Mouse (Mus musculus) testis, postnatal 14 days (tissue): Measurements from ENCODE around the gene Galntl6.
A peak's percentile ranks its signal among the peaks of the same experiment; 100 is the strongest.

Source experiments
- DNase-seq: peaks from one replicate; pipeline ENCODE4 v3.0.0; 2021; ENCODE audit warnings: low spot score

Gene Galntl6

DNA sequence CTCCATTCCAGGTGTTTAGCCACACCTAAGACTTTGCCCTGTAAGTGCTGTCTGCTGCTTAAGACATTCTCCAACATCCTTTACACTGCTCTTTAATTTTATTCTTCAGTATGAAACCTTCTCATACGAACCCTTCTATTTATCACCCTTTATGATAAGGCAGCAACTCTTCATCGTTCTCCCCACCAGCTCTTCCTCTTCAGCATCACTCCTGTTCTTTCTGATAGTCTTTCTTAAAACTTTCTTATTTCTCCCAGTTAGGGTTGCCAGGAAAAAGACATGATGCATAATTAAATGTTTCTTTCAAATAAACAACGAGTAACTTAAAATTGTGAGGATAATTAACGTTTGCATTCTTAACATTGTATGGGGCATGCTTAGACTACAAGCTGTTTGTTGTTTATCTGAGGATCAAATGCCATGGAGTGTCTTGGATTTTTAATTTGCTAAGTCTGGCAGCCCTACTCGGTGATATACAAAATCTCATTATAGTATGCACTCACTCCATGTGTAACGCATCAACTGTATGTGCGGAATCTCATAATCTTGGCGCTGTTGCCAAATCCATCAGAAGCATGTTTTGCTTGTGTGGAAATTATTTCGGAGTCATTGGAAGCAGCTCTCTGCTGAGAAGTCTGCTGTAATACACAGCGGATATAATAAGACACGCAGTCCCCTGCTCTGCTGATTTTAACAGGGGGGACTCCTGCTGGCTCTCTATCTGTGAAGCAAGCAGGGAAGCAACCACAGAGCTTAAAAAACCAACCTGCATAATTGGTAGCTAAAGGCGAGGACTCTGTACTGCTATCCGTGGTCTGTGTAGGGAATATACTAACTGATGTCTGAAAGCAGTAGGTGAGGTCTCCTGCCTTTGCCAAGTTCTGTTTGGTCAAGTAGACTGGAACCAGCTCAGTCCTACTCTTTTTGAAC lies 1069.7 kb downstream of the Galntl6 start:
- DNase-seq = no peak

DNA sequence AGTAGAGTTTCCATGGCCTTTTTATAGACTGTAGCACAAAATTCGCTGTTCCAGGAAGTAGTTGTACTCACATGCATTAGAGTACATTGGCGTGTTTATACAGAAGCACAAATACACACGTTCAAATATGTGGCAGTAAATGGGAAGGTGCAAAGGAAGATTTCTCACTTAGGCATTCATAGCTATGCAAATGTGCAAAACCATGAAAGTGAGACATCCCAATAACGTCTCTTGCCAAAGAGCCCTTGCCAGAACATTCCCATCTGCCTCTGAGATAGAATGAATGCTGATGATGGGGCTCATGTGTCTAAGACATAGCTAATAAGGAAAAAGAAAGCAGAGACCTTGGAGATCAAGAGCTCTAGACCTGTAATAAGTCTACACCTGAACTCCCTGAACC lies 1071.0 kb downstream of the Galntl6 start:
- no peak for DNase-seq

DNA sequence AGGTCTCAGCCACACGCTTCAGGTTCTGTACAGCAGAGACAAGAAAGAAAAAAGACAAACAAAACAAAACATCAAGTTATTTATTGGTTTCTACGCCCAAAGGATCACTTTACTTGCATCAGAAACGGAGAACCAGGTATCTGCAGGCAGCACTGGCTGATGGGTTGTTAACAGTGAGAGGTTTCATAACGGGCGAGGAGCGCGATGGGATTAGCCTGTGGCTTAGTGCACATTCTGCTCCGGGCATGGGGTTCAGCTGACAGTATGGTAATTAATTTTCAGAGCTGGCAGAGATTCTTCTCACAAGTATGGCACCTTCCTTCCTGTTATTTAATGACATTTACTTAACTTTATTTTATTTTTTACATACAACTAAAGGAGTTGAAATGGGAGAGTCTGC lies 1075.1 kb downstream of the Galntl6 start:
- no peak for DNase-seq

DNA sequence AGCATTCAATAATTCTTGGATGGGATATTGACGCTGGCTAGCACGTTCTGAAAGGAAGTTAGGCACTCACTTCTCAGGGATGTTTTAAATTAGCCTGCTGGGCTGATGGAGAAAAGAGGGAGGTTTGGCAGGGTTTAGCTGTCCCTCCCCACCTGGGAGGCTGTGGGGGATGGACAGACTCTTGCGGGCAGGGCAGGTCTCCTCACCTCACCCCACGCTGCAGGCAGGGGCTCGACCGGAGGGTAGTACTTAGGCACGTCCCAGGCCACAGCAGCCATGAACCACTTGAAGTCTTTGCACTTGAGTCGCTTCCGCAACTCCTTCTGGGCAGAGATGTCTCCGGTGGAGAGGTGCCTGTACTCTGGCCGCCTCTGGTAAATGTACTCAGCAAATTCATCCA lies 1075.5 kb downstream of the Galntl6 start:
- no peak for DNase-seq

DNA sequence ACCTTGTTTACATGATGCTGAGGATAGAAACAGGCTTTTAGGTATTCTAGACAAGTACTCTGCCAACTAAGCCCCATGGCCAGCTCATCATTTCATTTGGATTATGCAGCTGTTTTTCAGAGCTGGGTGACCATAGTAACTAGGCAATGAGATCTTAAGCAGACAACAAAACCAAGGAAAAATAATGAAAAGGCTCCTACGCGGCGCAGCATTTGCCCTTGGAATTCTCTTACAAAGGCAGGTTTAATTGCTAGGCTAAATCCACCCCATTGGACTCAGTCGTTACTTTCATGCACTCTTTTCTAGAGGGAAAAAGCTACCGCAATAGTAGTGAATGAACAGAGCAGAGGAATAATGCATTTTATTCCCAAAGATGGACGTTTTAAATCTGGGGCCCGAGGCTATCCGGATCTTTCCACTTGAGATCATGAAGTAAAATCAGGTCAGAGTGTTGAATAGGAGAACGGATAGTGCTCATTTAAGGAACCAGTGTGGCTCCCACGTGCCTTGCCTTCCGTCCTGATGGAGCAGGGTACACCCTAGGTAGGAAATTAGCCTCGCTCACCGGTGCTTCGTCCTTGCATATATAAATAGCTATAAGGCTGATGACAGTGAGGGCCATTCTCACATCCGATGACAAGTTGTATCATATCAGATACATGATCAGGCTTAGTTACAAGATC lies 1076.1 kb downstream of the Galntl6 start:
- no peak for DNase-seq

DNA sequence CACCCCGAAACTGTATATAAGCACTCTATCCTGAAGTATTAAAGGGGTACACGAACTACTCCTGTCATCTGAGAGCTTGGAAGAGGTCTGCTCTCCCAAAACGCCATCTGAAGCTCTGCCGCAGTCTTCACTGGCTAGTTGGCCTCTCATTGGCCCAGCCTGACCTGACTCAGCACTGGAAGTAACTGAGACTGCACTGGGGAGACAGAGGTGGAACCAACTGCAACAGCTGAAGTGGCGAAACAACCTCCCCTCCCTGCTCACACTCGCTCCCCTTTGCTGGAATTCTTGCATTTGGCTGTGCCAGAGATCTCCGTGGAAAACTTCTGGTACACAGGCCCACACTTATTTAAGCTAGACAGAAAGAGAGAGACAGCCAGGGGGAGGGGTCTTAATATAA lies 1089.3 kb downstream of the Galntl6 start:
- no peak for DNase-seq

DNA sequence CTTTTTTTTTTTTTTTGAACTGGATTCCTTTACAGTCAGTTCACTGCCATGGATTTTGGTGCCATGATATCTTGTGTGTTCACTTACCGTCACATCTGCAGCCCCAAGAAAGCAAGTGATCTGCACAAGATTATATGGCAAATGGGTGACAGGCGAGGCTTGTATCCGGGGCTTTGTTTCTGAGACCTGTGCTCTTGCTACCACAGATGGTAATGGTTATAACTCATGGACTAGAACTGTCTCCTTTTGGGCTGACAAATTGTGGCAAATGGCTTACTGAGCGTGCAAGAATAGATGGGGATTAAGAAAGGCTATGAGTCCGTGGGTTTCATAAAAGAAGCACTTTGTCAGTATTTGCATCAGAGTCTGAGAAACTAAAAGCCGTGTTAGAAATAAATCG lies 1096.4 kb downstream of the Galntl6 start:
- no peak for DNase-seq

DNA sequence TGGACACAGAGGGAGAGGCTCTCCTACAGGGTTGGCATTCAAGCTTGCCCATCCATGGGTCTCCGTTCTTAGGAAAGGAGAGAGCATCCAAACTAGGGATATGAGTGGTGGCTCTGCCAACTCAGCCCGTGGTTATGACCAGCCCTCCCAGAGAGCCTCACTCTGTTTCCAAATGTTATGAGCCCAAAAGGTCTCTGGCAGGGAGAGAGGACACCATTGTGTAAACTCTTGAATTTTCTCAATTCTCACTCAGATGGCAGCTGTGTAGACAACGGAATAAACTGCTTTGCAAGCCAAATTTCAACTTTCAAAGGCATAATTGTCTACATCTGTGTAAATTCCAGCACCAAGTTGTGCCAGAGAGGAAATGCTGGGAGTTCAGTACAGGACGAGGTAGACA lies 1105.4 kb downstream of the Galntl6 start:
- no peak for DNase-seq

DNA sequence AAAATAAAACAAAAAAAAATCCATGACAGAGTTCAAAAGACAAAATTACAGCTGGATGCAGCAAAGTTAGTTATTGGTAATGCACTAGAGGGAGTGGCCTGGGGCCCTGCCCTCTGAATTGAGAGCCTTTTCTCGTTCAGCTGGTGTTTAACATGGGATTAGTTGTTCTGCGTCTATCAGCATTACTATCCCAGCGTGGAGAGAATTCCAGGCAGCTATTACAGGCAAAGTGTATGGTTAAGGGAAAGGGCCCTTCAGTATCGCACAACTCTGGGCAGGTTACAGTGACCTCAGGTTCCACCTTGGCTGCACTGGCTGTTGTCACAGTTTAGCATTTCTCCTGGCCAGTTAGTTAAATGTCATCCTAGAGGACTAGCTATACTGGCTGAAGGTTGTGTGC lies 1107.3 kb downstream of the Galntl6 start:
- DNase-seq = no peak

DNA sequence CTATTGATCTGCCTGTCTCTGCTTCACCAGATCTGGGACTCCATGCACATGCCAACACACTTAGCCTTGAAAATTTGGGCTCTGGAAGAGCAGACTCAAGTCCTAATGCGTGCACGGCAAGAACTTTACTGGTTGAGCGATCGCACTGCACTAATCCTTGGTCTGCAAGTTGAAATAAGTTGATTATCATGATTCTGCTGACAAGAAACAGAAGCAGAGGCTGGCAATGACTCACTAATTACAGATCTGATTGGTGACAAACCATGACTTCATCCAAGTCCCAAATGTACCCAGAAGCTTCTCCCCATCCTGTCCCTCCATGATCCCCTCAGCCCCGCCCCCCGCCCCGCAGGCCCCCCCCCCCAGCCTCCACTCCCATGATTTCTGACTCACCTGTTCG lies 1108.6 kb downstream of the Galntl6 start:
- no peak for DNase-seq

DNA sequence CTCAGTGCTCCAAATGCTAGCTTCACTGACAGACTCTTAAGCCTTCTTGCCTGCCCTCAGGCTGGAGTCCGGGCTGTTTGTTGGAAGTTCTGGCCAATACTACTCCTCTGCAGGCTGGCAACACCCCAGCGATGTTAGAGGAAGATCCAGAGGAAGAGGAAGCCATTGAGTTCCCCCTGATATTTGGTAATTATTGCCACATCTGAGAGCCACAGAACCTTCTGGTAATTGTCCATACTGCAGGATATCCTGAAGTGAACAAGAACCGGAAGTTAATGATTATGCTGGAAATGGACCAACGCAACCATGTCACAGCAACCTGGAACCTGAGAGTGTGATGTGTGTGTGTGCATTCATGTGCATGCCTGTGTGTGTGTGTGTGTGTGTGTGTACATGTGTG lies 1111.2 kb downstream of the Galntl6 start:
- no peak for DNase-seq

DNA sequence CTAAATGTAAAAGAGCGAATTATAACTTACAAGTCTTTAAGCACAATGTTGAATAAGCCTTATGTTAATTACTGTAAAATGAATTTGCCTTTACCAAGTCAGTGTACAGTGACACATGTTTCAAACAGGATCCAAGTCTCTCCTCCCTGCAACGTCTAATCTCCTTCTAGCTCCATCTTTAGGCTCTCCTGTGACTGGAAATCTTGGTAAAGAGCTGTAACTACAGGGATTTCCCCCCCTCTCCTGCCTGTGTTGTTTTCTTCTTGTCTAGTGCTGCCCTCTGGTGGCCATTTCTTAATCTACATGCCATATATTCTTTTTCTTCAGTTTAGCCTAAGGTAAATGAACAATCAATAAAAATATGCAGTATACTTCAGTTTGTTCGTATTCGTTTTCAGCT lies 1112.1 kb downstream of the Galntl6 start:
- DNase-seq = peak; percentile 51

DNA sequence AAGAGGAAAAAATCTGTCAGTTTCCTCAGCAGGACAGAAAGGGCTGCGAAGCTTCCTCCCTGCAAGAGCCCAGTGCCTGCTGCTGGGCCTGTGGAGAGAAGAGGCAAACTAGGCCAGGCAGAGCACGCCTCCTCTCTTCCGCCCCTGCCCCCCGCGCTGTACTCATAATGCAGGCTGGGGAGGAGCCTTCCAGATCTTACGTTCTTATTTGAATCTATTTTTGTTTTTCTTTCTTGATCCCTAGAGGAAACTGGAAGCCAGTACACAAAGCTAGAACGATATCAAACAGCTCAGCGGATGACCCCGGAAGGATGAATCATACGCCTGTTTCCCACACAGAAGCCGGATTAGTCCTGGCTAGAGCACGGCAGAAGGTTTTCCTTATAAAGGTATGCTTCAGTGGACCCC lies 1112.6 kb downstream of the Galntl6 start:
- peak; percentile 9 for DNase-seq

DNA sequence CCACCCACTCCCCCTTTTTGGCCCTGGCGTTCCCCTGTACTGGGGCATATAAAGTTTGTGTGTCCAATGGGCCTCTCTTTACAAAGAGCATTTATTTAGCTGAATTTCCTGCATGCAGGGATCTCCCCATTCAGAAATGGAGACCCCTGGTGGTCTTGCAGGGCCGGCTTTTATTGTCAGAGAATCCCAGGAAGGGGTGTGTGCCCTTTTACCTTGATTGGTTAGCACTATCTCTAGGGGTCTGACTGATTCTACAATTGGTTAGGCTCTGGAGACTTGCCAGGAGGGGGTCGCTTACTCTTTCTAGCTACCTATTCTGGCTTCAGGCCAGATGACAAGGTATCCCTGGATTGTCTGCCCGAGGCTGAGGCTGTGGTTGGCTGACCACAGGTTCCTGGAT lies 1119.0 kb downstream of the Galntl6 start:
- no peak for DNase-seq

DNA sequence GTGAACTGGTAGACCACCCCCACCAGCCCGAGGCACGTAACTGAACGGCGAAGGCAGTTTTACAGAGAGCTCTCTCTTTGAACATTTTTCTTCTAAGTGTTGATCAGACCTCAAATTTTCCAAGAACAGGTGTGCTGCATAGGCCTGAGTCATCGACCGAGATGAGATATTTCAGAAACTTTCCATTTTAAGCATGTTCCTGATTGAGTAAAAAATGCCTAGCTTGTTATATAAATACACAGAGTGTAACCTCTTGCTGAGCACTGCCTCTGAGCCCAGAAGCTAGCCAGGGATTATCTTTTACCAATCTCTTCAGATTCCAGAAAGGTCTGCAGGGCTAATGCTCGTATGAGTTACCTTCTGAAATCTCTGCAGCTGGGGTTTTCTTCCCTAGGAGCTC lies 1120.2 kb downstream of the Galntl6 start:
- no peak for DNase-seq

DNA sequence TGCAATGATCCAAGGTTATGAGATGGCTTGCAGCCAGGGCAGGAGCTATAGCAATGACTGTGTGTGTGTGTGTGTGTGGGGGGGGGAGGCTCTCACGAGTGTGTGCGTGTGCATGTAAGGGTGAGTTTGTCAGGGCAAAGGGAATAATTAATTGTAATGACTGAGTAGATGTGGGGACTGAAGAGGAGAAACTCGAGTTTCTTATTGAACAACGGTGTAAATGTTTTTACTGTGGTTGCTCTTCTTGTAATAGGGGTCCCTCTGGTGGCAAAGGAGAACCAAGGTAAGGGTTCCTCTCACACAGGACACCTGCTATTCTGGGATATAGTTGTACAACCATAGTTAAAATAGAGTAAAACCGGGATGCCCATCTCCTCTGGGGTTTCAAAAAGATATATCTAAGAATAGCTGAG lies 1121.1 kb downstream of the Galntl6 start:
- no peak for DNase-seq

DNA sequence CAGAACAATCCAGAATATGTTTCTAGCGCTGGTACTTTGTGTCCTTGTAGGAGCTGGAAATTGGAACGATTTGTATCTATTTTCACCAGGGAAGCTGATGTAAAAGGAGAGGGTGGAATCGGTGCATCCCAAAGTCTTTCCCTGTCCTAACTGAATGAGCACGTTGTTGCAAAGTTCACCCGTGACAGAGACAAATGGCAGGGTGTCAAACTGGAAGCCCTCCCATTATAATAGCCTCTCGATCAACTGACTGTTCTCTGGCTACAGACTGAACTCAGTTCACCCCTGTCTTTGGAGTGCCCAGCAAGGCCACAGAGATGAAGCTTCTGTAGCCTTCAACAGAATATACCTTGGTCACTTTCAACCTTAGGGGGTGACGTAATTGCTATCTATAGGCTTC lies 1132.9 kb downstream of the Galntl6 start:
- peak; percentile 41 for DNase-seq

DNA sequence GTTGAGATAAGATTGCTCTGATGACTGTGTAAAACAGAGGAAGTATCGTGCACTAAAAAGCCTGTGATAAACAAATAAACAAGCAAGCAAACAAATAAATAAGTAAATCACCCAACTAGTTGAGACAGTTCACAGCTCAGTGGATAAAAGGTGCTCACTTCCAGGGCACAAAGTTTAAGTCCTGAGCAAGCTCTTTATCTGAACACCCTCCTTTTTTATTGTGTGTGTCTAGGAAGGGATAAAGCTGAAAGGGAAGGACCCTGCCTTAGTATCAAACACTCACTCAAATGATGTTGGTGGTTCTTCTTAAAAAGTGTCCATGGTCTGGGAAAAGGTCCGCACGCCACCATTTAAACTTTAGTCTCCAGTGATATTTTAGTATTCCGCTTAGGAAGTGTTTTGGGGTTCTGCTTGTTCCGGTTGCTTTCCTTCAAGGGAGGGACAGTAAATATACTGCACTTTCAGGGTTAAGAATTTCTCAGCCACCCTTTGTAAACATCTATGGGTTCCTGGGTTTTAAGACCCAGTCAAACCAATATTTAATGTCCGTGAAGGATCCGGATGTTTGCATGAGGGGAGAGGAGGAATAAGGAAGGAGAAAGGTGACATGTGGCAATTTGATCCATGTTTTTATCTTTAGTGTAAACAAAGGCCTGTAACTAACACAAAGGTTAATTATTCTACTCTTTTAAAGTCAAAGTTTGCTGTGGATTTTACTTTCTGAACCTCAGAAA lies 1134.3 kb downstream of the Galntl6 start:
- DNase-seq = no peak

DNA sequence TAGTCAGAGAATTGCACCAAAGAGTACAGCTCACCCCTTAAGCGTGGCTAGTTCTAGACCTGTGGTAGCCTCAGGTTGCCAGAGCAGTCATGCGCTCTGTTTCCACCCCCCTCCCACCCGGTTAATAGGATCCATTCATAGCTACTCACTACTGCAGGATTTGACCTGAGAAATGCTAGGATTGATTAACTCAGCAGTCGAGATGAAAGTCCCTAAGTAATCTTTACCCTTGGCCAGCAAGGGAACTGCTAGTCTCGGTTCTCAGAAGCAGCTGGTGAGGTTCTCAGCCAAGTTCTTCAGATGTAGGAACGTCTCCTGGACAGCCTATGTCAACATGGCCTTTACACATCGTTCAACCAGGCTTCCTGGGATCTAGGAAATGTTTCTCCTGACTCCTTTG lies 1135.7 kb downstream of the Galntl6 start:
- no peak for DNase-seq

DNA sequence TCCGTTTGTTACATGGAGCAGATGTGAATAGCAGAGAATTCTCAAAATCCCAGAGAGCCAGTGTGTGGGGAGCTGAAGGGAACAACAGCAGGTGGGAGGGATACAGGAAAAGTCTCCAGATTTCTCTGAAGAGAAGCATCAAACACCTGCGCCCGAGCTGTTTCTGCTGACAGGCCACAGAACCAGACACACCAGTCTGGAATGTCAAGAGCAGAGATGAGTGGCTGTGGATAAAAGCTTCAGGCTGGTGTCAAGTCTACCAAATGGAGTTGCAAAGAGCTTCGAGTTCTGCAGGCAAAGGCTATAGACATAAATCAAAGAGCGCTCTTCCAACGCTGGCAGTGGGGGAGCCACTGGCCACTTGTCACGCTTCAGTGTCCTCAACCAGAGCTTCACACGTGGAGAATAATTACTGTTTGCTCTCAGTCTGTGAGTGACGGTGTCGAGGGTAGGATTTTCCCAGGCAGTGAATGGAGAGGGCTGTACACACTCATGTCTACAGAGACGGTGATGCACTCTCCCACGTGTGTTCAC lies 1139.6 kb downstream of the Galntl6 start:
- no peak for DNase-seq

DNA sequence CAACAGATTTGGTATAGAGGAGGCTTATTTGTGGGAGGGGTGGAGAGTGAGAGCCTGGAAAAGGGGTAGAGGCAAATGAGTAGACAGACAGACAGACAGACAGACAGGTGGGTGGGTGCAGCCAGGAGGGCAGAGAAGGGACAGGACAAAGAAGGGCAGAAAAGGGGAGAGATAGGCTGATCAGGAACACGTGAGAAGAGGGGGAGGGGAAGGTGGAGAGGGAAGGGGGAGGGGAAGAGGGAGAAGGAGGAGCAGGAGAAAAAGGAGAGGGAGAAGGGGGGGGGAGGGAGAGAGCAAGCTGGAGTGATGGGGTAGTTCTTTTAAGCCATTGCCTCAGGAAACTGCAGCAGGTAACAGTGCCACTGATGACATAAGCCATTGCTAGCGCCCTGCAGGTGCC lies 1144.9 kb downstream of the Galntl6 start:
- no peak for DNase-seq

DNA sequence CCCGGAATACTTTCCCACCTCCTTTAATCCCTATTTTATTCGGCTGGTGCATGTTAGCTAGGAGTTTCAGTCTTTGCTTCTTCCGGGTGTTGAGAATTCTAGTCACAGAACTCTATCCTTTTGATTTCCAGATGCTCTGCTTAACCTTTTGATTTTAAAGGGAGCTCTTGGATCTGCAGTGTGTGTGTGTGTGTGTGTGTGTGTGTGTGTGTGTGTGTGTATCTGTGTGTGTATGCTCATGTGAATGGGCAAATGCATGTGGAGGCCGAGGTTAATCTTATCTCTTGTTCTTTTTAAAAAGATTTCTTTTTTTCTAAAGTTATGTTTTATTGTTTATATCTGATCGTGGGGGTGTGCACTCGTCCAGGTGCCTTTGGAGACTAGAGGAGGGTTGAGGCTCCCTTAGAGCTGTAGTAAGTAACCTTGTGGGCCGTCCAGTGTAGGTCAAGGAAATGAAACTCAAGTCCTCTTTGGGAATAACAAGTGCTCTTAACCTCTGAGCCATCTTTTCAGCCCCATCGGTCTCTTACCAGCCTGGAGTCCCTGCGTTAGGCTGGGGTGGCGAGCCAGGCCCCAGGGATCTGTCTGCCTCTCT lies 1145.9 kb downstream of the Galntl6 start:
- DNase-seq = no peak
